Mouse (Mus musculus) liver, embryonic 14.5 days (tissue): ENCODE measurements at regions not wholly inside any gene's neighbourhood (a gene's known extent, or its start where the extent isn't known, plus 50 kb on each side); places are given as distances from the start of the nearest gene placed in this dataset.
A peak's percentile ranks its signal among the peaks of the same experiment; 100 is the strongest.

Experiments used
- ATAC-seq: fragments of 200-750 bp; cut with Nextera tagmentation; 2 replicates; pipeline ENCODE4 v1.8.0; 2017; ENCODE audit warnings: moderate number of reproducible peaks, mild to moderate bottlenecking, moderate library complexity; ENCODE audit not compliant: insufficient read depth
- DNase-seq, 3 experiments: peaks; one replicate each; pipeline ENCODE4 v3.0.0-alpha.2; 2012 to 2013; ENCODE audit warnings: low read depth in 3 of 3, low spot score in 3 of 3
- H3K27ac ChIP-seq: fragments of 300-500 bp; sonication (generic); 2 replicates; pipeline ENCODE4 v1.5.1; 2014; ENCODE audit warnings: moderate library complexity, mild to moderate bottlenecking, control low read depth, inconsistent platforms
- H3K27me3 ChIP-seq: fragments of 300-500 bp; sonication (generic); 2 replicates; pipeline ENCODE4 v1.6.1; 2014; ENCODE audit warnings: mild to moderate bottlenecking, low read length, moderate library complexity; ENCODE audit not compliant: control insufficient read depth, insufficient read depth
- H3K36me3 ChIP-seq: fragments of 300-500 bp; sonication (generic); replicated peaks from 2 replicates; pipeline ENCODE4 v1.6.1; 2014; ENCODE audit warnings: low read depth; ENCODE audit not compliant: control insufficient read depth, insufficient read depth
- H3K4me1 ChIP-seq, 2 experiments: fragments of 200-500 bp in 1 of 2; fragments of 300-500 bp in 1 of 2; sonication (generic) in 1 of 2; replicated peaks; 2 replicates each; pipeline ENCODE4 v1.6.1; 2012 to 2014; ENCODE audit warnings: antibody characterized with exemption in 1 of 2, inconsistent platforms in 1 of 2, low read length in 1 of 2; ENCODE audit not compliant: control insufficient read depth in 2 of 2, insufficient read depth in 2 of 2
- H3K4me2 ChIP-seq: fragments of 300-500 bp; sonication (generic); 2 replicates; pipeline ENCODE4 v1.6.1; 2014; ENCODE audit warnings: low read depth, mild to moderate bottlenecking, control low read depth, moderate library complexity
- H3K4me3 ChIP-seq, 2 experiments: fragments of 200-500 bp in 1 of 2; fragments of 300-500 bp in 1 of 2; sonication (generic) in 1 of 2; 2 replicates each; pipeline ENCODE4 v1.5.1; 2012 to 2014; ENCODE audit warnings: low read depth in 2 of 2, low read length in 2 of 2, mild to moderate bottlenecking in 2 of 2, control low read depth in 1 of 2, inconsistent platforms in 1 of 2, moderate library complexity in 1 of 2; ENCODE audit not compliant: insufficient read depth in 1 of 2
- H3K9ac ChIP-seq: fragments of 300-500 bp; sonication (generic); replicated peaks from 2 replicates; pipeline ENCODE4 v1.6.1; 2014; ENCODE audit warnings: mild to moderate bottlenecking, control low read depth, moderate library complexity
- H3K9me3 ChIP-seq: fragments of 300-500 bp; sonication (generic); 2 replicates; pipeline ENCODE4 v1.6.1; 2016; ENCODE audit warnings: low read length, mixed read lengths; ENCODE audit not compliant: control insufficient read depth
- CTCF ChIP-seq: IDR thresholded peaks from 2 replicates; pipeline ENCODE4 v1.5.1; 2016; ENCODE audit warnings: antibody characterized with exemption, low read depth, control low read depth
- EP300 ChIP-seq: IDR thresholded peaks from 2 replicates; pipeline ENCODE4 v1.6.1; 2016; ENCODE audit warnings: antibody characterized with exemption, low read depth
- WGBS: fragments of 180-500 bp; shearing (Covaris S2); extraction: QIAGEN DNeasy Blood & Tissue Kit; methylation state at CpG from one replicate; pipeline ENCODE4 v1.1.7; 2014; ENCODE audit not compliant: insufficient replicate concordance; 5-methylcytosine and 5-hydroxymethylcytosine counted together

DNA sequence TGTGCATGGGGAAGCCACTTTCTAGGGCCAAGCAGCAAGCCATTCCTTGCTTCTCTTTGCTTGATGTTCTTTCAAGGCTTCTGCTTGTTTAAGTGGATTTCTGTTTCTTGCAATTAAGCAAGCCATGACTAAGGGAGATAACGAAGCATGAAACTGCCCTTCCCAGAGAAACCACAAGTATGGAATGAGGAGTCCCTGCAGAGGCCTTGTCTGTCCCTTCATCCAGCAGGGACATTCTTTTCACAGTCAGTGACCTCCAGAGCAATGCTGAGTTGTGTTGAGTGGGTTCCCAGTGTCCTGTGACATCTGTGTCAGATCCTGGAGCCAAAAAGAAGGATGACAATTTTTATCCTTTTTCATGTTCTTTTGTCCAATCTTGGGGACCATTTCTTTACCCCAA lies 124.9 kb upstream of the Bmp2 start:
- Histone ChIP-seq H3K4me1 (peaks cover 57 to 65% of the 10 kb centered on the region in 2 experiments), H3K36me3 (no peaks in the 10 kb centered on the region), H3K9ac (no peak overlapping the region), H3K9me3 (no peaks in the 10 kb centered on the region), H3K4me3 (no peak overlapping the region), H3K4me2 (peak overlapping the region; percentile 15; the same call in 1 of the 2 replicates), H3K27me3 (no peaks in the 10 kb centered on the region), H3K27ac (peak overlapping the region; percentile 29)
- TF ChIP-seq EP300 (no peak), CTCF (no peak)
- ATAC-seq (no peak), DNase-seq (no peak)
- WGBS = 15% methylated on average over 1 of the region's 1 CpGs

DNA sequence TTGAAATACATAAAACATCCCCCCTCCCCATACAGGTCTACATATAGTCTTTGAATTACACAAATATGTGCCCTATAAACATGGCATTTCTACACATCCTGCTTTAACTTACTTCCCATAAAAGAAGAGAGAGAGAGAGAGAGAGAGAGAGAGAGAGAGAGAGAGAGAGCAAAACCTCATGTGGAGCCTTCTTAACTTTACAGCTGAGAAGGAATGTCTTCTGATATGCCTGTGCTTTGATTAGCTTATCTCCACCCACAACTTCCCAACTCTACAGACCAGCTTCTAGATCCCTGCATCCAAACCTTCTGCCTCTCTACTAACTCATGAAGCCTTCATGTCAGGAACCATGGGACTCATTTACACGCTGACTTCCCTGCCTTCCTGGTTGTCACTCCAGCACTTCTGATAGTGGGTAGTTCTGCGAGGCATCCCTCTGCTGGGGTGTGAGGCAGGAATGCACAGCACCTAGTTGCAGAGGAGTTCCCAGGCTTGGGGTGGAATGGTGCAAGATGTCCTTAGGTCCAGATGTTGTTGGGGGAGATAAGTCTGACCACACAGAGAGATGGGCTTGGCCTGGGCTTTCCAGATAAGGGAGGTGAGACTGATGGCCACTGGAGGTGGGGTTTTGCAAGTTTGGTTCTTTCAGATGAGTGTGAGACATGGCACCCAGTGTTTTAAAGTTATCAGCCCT lies 122.4 kb upstream of the Bmp2 start:
- peak overlapping the region; percentile 55 for H3K4me2 ChIP-seq

DNA sequence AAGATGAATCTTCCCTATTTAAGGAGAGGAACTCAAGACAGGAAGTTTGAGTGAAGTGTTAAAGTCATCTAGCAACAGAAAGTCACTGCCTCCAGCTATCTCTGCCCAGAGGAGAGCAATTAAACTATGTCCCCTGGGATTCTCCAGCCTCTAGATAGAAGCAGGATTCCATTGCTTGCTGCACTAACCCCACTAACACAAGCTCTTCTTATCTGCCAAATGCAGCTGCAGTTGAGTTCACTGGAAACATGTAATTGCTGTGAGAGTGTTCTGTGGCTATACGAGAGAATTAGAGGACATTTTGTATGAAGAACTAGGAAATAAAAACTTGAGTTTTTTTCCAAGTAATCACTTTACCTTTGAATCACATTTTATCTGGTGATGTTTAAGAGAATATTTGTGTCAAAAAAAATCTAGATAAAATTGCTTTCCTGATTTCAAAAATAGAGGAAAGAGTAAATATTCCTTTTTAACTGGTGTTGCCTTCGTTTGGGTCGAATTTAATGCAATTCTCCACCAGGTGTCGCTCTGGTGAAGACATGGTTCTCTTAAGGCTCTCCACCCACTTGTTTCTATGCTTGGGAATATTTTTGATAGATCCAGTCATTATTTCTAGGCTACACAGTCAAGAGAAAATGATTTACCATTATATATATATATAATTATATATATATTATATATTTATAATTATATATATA lies 121.1 kb upstream of the Bmp2 start:
- peak; percentile 68 for TF ChIP-seq EP300
- peak; percentile 57 for TF ChIP-seq CTCF
- peaks cover 55 to 62% of the 10 kb centered on the region in 2 experiments for H3K4me1 ChIP-seq

More for the DNA sequence above, 122.4 kb upstream of the Bmp2 start:
- no peaks in the 10 kb centered on the region for H3K9me3 ChIP-seq
- H3K4me1 ChIP-seq = peaks cover 66 to 72% of the 10 kb centered on the region in 2 experiments
- H3K27me3 ChIP-seq = no peaks in the 10 kb centered on the region
- WGBS = 4% methylated on average over 2 of the region's 2 CpGs
- DNase-seq (peak; percentile 61 to 66 (median 65)), ATAC-seq (peak; percentile 86)
- TF ChIP-seq CTCF (peak; percentile 15; the same call in 1 of the 2 replicates), EP300 (peak; percentile 78)
- no peak overlapping the region for H3K9ac ChIP-seq
- peak overlapping the region; percentile 62 for H3K27ac ChIP-seq
- H3K4me3 ChIP-seq = no peak overlapping the region
- no peaks in the 10 kb centered on the region for H3K36me3 ChIP-seq

DNA sequence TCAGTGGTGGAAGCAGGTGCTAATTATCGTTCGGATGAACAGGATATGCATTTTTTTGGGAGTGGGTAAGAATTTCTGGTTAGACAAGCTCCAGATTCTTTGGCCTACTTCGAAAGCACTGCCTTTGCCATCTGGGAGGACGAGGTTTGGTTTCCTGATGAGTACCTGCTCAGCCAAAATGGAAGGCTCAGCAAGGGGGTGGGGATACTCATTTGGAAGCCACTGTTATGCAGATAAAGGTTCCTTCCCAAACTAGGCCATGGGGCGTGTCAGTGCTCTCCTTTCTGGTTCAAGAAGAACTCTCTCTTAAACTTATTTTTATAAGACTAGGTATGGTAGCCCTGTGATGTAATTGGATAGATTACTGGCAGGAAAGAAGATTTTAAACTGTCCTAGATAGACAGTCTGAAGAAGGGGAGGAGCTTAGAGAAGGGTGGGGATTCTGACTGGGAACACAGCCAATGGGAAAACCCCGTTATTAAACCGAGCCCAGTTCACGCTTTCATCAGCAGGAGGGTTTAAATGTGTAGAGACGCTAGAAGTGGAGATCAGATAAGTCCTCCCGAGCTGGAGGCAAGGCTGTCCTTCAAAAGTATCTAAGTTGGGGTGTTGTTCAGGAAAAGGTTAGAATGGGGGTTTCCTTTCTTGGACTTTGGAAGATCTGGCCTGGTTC lies 119.7 kb upstream of the Bmp2 start:
- H3K9ac ChIP-seq = no peak overlapping the region
- peaks cover 41 to 48% of the 10 kb centered on the region in 2 experiments for H3K4me1 ChIP-seq
- WGBS = 66% methylated on average over 10 of the region's 10 CpGs
- no peaks in the 10 kb centered on the region for H3K36me3 ChIP-seq
- no peak overlapping the region for H3K4me2 ChIP-seq
- ATAC-seq = no peak
- no peaks in the 10 kb centered on the region for H3K9me3 ChIP-seq
- H3K4me3 ChIP-seq = no peak overlapping the region
- DNase-seq = no peak
- no peak for TF ChIP-seq CTCF
- TF ChIP-seq EP300 = no peak
- H3K27ac ChIP-seq = no peak overlapping the region
- no peaks in the 10 kb centered on the region for H3K27me3 ChIP-seq

More for the DNA sequence above, 121.1 kb upstream of the Bmp2 start:
- DNase-seq (peak; percentile 47 to 65 (median 58)), ATAC-seq (peak; percentile 69)
- H3K36me3 ChIP-seq = no peaks in the 10 kb centered on the region
- H3K27me3 ChIP-seq = no peaks in the 10 kb centered on the region
- WGBS = 9% methylated on average over 4 of the region's 4 CpGs
- no peak overlapping the region for H3K4me3 ChIP-seq
- H3K27ac ChIP-seq = peak overlapping the region; percentile 65
- no peak overlapping the region; the same call in 1 of the 2 replicates for H3K9ac ChIP-seq
- H3K4me2 ChIP-seq = peak overlapping the region; percentile 8
- H3K9me3 ChIP-seq = no peaks in the 10 kb centered on the region
